Mouse (Mus musculus): ENCODE data around the gene Aurkaip1. TPM values are rescaled to one million over a fixed set of nuclear protein-coding genes. Genes with fewer than 3 reads are reported as not detected.

Aurkaip1 gene
- total RNA-seq, 4 experiments from 2014 or later: 101 to 109 (median 102) TPM

- no peak for DNase-seq (ENCODE audit: low spot score in 2 of 2)
Measured at GRCm38 (mm10) chr4:155849792-155850451, 18.9 kb downstream of the Aurkaip1 start.

GRCm38 (mm10) chr4:155851368-155851767 lies 20.3 kb downstream of the Aurkaip1 start:
- DNase-seq (ENCODE audit: low spot score in 2 of 2): no peak

GRCm38 (mm10) chr4:155851951-155852411 lies 20.9 kb downstream of the Aurkaip1 start:
- no peak for DNase-seq (ENCODE audit: low spot score in 2 of 2)

GRCm38 (mm10) chr4:155853421-155853820 lies 22.3 kb downstream of the Aurkaip1 start:
- DNase-seq (ENCODE audit: low spot score in 2 of 2): no peak

- DNase-seq (ENCODE audit: low spot score in 2 of 2): no peak
Measured at GRCm38 (mm10) chr4:155854991-155855390, 23.9 kb downstream of the Aurkaip1 start.

GRCm38 (mm10) chr4:155856071-155856470 lies 25.0 kb downstream of the Aurkaip1 start:
- no peak for DNase-seq (ENCODE audit: low spot score in 2 of 2)

- no peak for DNase-seq (ENCODE audit: low spot score in 2 of 2)
Measured at GRCm38 (mm10) chr4:155856881-155857280, 25.8 kb downstream of the Aurkaip1 start.

- no peak for DNase-seq (ENCODE audit: low spot score in 2 of 2)
Measured at GRCm38 (mm10) chr4:155859318-155859717, 28.2 kb downstream of the Aurkaip1 start.

GRCm38 (mm10) chr4:155861787-155862186 lies 30.7 kb downstream of the Aurkaip1 start:
- DNase-seq (ENCODE audit: low spot score in 2 of 2): no peak

- DNase-seq (ENCODE audit: low spot score in 2 of 2): no peak
Measured at GRCm38 (mm10) chr4:155863001-155863400, 31.9 kb downstream of the Aurkaip1 start, which contains the start of gene Tas1r3. Tas1r3 (minus strand) TSS chr4:155863362.

- no peak for DNase-seq (ENCODE audit: low spot score in 2 of 2)
Measured at GRCm38 (mm10) chr4:155868614-155869298, 37.7 kb downstream of the Aurkaip1 start.

- peak; percentile 90 to 91 for DNase-seq (ENCODE audit: low spot score in 2 of 2)
Measured at GRCm38 (mm10) chr4:155869317-155870033, 38.4 kb downstream of the Aurkaip1 start, which contains the start of the genes Cptp and Ints11. Cptp (minus strand) TSS chr4:155869440. Ints11 (plus strand) TSS chr4:155869546.

- DNase-seq (ENCODE audit: low spot score in 2 of 2): no peak
Measured at GRCm38 (mm10) chr4:155871404-155871803, 40.3 kb downstream of the Aurkaip1 start.

Small RNA genes lying within 50 kb of the gene (microRNA-seq; reads per million reads assigned to microRNA genes)
- gene Gm27743: 0 reads per million in 2 experiments

Other genes starting within 250 kb of the Aurkaip1 start
- gene Slc35e2, start 229.9 kb upstream of the Aurkaip1 start, total RNA-seq (2022): 10 to 100 TPM; 42.9 to 50.6 (median 43.8) TPM
- 10 to 100 TPM; 40.1 to 55.0 (median 47.1) TPM for gene Cdk11b, start 206.4 kb upstream of the Aurkaip1 start, total RNA-seq (2022)
- gene Gm10563, start 185.9 kb upstream of the Aurkaip1 start, total RNA-seq (2022): not detected
- gene Mmp23, start 177.9 kb upstream of the Aurkaip1 start, total RNA-seq (2022): 1 to 10 TPM in 3 of 4 experiments, under 1 TPM in 1; 0.99 to 2.8 (median 2.1) TPM
- 100 to 1,000 TPM; 108 to 124 (median 117) TPM for gene Mib2, start 162.1 kb upstream of the Aurkaip1 start, total RNA-seq (2022)
- 10 to 100 TPM; 31.6 to 37.7 (median 34.7) TPM for gene Fndc10, start 136.9 kb upstream of the Aurkaip1 start, total RNA-seq (2022)
- gene Ssu72, start 126.5 kb upstream of the Aurkaip1 start, total RNA-seq (2022): 100 to 1,000 TPM in 2 of 4 experiments, 10 to 100 TPM in 2; 91.0 to 111 (median 98.8) TPM
- 10 to 100 TPM; 43.9 to 53.3 (median 48.9) TPM for gene Tmem240, start 96.5 kb upstream of the Aurkaip1 start, total RNA-seq (2022)
- gene Atad3a, start 70.2 kb upstream of the Aurkaip1 start, total RNA-seq (2022): 10 to 100 TPM; 41.3 to 55.7 (median 51.1) TPM
- 10 to 100 TPM; 14.0 to 14.9 (median 14.4) TPM for gene Vwa1, start 56.6 kb upstream of the Aurkaip1 start, total RNA-seq (2022)
- 10 to 100 TPM; 35.4 to 43.6 (median 36.6) TPM for gene Tmem88b, start 45.4 kb upstream of the Aurkaip1 start, total RNA-seq (2022)
- gene Ankrd65, start 40.8 kb upstream of the Aurkaip1 start, total RNA-seq (2022): under 1 TPM in 1 of 4 experiments, not detected in 3; 0.35 TPM
- 10 to 100 TPM; 75.3 to 87.1 (median 84.7) TPM for gene Mrpl20, start 28.4 kb upstream of the Aurkaip1 start, total RNA-seq (2022)
- gene Ccnl2, start 18.8 kb upstream of the Aurkaip1 start, total RNA-seq (2022): 10 to 100 TPM; 54.7 to 60.9 (median 57.6) TPM
- gene Mxra8, start 8.4 kb downstream of the Aurkaip1 start, total RNA-seq (2022): 10 to 100 TPM in 1 of 4 experiments, 1 to 10 TPM in 3; 8.9 to 10.3 (median 9.3) TPM
- gene Dvl1, start 16.1 kb downstream of the Aurkaip1 start, total RNA-seq (2022): 10 to 100 TPM; 81.1 to 86.5 (median 81.4) TPM
- gene Tas1r3, start 32.1 kb downstream of the Aurkaip1 start, total RNA-seq (2022): under 1 TPM in 2 of 4 experiments, not detected in 2; 0.30 to 0.39 TPM
- 10 to 100 TPM; 30.1 to 48.4 (median 33.7) TPM for gene Cptp, start 38.2 kb downstream of the Aurkaip1 start, total RNA-seq (2022)
- gene Ints11, start 38.3 kb downstream of the Aurkaip1 start, total RNA-seq (2022): 10 to 100 TPM; 26.8 to 32.6 (median 30.0) TPM
- gene Pusl1, start 60.5 kb downstream of the Aurkaip1 start, total RNA-seq (2022): 10 to 100 TPM; 49.0 to 65.6 (median 58.5) TPM
- gene Acap3, start 60.5 kb downstream of the Aurkaip1 start, total RNA-seq (2022): 100 to 1,000 TPM; 108 to 128 (median 122) TPM
- gene Ube2j2, start 112.6 kb downstream of the Aurkaip1 start, total RNA-seq (2022): 10 to 100 TPM; 57.7 to 67.6 (median 65.2) TPM
- 10 to 100 TPM; 16.0 to 26.1 (median 23.8) TPM for gene C1qtnf12, start 131.0 kb downstream of the Aurkaip1 start, total RNA-seq (2022)
- gene B3galt6, start 161.4 kb downstream of the Aurkaip1 start, total RNA-seq (2022): 10 to 100 TPM in 2 of 4 experiments, 1 to 10 TPM in 2; 9.3 to 12.6 (median 10.5) TPM
- gene Sdf4, start 161.6 kb downstream of the Aurkaip1 start, total RNA-seq (2022): 100 to 1,000 TPM; 206 to 235 (median 221) TPM
- 1 to 10 TPM in 3 of 4 experiments, under 1 TPM in 1; 0.91 to 3.5 (median 1.5) TPM for gene Tnfrsf4, start 182.6 kb downstream of the Aurkaip1 start, total RNA-seq (2022)
- gene Tnfrsf18, start 194.9 kb downstream of the Aurkaip1 start, total RNA-seq (2022): not detected
- gene Ttll10, start 228.1 kb downstream of the Aurkaip1 start, total RNA-seq (2022): under 1 TPM; 0.30 to 0.64 (median 0.44) TPM